Mouse (Mus musculus) regulatory T cell (primary cell): ENCODE measurements around the gene Hnrnpa1.

Experiments
- in situ Hi-C: fragments of 300-600 bp; cut with MboI, MseI; formaldehyde crosslinking; loops from one replicate; pipeline ENCODE4 v1.15.1; 2025; ENCODE audit warnings: high pct_unique_total_duplicates

Gene Hnrnpa1

DNA sequence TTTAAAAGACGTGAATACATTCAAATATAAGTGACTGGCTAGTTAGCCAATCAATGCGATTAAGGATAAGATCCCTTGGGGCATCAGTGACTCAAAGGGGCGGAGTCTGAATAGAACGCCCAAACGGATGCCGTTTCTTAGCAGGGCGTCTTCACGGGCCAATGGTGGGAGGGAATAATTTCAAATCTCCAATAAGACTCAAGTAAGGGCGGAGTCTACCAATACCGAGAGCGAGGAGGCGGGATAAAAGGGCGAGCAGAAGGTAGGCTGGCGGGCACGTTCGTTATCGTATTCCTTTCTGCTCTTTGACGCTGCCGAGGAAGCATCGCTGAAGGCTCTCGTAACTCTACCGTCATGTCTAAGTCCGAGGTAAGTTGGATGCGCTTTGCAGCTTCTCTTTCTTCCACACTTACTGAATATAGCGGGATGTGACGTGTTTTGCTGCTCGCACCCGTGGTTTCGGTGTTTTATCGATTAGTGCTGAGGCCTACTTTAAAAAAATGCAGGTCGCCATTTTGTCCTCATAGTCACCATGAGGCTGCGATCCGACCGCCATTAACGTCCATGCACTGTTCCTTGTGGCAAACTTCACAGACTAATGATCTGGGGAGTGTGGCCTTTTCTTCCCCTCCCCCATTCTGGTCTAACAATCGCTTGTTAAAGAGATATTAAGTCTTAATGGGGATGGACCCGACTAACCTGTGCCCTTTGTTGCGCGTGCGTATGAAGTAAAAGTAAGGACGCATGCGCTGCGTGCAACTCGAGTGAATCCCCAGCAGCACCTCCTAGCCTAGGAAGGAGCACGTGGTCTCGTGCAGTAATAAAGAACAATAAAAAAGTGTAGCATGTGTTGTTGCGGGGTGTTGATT lies at the start of gene Hnrnpa1:
Gene Hnrnpa1, plus strand, starts transcription at position 273 of the 869 bp plus-strand sequence.
- in situ Hi-C loops, result no loop called here

DNA sequence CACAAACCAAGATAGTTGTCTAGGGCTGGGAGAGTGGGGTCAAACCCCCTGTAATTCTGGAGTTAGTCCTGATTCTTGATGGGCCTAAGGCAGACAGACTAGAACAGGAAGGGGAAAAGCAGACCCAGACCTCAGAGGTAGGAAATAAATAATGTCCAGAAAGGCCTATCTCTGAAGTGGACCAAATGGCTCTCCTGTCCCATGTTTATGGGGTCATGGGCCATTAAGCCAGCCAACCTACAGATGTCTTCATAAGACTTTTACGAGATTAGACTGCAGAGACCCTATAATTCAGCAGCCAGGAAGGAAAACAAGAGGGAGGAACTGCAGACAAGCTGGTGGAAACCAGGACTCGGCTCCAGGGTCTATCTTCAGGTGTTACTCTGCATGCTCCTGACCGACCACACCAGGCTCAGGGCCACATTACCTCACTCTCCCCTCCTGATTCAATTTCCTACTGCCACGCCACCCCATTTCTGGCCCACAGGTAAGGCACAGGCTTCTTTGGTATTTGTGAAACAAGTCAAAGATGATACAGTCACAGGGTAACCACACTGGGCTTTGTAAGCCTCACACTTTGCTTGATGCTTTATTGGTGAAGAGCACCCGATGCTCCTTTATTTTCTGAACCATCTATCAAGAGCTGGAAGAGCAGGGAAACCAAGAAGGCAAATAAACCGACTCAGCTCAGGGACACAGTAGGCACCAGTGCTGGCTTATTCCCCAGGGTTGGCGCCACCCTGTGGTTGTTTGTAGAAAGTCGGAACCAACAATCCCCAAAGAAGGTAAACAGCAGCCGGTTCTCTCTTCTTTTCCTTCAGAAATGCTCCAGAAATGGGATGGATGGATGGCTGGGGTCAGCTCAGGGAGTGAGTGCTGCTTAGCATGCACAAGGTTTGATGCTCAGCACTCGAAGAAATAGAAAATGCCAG lies 49.4 kb upstream of the Hnrnpa1 start:
- in situ Hi-C loops, result no loop called here

DNA sequence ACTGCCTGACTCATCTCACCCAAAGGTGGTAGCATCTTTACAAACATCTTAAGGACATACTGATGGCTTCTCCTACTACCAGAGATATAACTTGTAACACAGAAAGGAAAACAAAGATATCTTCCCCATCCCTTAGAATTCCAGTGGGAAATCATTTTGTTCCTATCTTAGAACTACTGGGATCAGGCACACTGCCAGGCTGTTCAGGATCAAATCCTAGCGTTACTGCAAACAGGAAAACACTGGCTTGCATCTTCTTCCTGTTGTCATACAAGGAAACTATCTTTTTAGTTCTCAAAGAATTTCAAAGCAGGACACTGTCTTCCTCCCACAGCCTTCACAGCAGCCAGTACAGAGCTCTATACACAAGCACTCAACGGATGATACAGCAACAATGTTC lies 46.6 kb upstream of the Hnrnpa1 start:
- in situ Hi-C loops, result no loop called here

DNA sequence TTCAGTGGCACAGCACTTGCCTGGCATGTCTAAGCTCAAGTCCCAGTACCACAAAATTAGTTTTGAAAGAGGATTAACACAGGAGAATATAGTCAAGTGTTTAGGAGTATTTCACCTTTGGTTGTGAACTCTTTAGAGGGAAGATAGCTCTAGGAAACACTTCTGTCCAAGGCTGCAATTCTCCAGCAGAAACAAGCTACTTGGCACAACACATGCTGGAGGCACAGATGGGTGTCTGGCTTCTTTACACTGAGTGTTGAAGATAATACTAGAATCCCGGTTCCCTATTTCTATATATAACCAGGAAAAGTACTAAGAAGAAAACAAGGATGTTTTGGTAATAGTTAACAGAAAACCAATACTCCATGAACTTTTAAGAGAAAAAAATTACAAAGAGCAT lies 43.4 kb upstream of the Hnrnpa1 start:
- in situ Hi-C loops, result no loop called here

DNA sequence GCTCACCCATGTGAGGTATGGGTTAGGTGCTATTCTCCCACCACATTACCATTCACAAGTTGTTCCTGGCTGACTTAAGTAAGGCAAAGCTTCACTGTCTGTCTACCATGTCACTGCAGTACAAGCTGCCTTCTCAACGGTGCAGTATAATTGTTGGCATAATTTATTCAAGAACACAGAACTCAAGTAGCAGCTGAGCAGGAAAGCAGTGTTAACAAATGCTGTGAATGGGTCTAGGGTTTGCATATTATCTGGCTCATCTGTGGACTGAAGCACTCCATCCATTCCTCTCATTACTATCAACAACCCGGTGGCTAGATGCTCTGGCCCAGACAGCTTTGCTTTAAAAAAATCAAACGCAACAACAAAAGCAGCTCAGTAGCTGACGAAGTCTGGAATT lies 42.4 kb upstream of the Hnrnpa1 start:
- in situ Hi-C loops, result no loop called here

DNA sequence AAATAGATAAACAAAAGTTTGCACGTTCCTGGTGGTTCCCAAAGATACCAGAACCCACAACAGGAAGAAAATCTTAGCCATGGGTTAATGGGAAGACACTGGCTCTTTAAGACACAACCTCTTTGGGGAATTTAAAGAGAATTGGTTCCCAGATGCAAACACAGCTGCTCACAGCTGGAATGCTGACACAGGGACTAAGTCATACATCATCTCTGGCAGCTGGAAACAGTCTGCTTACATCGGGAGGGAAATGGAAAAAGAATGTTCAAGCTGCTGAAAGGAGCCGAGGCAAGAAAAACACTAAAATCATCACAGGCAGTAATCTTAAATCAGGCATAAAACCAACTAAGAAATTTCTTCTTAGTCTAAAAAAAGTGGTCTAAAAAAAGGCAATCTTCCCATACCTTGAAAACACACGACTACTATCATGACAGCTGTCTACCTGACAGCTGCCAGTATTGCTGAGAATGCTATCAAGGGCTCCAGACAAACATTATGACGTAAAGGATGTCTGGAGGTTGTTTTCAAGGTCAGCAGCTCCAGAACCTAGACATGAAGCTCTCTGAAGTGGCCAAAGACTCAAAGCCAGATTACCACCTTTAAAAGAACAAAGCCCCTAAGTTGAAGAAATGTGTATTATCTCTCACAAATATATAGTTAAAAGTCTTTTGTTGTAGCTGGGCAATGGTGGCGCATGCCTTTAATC lies 38.0 kb upstream of the Hnrnpa1 start:
- in situ Hi-C loops, result no loop called here

DNA sequence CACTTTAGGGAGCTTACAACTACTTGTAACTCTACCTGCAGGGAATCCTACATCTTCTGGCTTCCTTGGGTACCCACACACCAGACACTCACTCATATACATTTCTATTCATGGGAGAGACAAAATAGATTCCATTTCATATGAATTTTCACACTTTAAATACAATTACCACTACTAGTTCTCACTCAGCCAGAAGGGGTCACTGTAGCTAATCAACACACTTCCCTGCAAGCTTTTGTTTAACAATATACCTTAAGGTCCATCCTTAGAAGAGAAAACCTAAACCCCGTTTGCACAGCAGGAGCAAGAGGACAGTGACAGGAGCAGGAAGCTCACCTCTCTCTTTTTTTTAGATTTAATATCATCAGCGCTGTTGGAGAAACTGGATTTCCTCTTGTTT lies 35.1 kb upstream of the Hnrnpa1 start:
- in situ Hi-C loops, result no loop called here

DNA sequence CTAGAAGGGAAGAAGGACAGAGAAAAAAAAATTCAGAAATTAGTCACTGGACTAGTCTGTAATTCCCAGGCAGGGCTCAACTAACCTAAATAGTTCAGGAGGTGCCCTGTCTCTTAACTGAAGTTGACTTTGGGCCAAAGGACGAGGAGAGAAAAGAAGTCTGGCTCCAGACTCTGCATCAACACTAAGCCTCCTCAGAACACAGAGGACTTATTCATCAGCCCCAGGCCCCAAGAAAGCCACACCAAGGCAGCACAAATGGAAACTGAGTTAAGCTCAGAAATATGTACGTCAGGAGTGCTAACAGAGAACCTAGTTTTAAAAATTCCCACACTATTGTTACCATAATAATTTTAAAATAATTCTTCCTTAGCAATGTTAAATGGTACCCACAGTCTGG lies 26.1 kb upstream of the Hnrnpa1 start:
- in situ Hi-C loops, result no loop called here

DNA sequence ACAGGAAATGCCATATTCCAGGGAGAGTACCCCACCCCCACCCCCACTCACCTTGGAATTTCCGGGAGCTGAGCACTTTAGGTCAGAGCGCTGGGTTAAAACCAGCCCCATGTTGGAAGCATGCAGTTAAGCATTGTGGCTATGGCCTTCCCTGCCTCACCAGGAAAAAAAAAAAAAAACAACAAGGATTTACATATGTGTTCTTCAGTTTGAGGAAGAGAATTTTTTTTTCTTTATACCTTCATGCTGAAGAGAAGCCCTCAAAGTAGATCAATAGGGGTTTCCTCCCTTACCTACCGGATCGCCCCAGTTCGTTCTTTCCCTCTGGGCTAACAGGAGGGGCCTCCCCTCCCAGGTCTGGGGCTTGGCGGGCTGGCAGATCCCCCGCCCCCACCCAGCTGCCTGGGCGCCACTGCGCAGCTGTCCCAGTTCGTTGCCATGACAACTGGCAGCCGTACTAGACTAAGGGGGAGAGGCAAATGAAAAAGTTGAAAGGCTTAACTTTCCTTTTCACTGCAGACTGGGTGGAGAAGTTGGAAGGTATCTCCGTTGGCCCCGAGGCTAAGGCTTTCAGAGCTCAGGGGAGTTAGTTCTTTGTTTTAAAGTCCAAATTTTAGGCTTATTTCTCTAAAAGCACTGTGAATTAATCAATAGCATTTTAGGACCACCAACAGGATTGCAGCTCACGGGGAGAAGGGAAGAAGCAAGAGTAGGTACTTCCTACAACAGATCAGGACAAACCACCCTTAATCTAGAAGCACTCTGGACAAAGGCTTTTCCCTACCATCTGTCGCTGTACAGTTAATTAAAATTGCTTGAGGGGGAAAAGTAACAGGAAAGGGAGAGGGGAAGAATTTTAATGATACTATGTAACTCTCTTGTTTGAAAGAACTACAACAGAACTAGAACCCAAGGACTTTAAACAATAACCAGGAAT lies 25.0 kb upstream of the Hnrnpa1 start:
- in situ Hi-C loops, result no loop called here

DNA sequence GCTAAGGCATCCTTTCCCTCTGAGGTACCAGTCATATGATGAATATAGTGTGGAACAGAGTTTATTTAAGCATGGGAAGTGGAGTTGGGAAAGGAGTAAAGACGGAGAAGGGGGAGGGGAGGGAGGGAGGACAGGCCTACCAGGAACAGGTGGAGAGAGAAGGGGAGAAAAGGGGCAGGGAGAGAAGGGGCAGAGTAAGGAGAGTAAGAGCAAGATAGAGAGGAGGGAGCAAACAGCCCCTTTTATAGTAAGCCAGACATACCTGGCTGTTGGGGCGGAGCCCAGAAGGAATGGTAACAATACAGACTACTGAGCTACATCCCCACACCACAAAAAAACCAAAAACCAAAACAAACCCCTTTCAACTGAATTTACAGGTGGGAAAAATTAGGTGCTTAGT lies 24.2 kb upstream of the Hnrnpa1 start:
- in situ Hi-C loops, result no loop called here

DNA sequence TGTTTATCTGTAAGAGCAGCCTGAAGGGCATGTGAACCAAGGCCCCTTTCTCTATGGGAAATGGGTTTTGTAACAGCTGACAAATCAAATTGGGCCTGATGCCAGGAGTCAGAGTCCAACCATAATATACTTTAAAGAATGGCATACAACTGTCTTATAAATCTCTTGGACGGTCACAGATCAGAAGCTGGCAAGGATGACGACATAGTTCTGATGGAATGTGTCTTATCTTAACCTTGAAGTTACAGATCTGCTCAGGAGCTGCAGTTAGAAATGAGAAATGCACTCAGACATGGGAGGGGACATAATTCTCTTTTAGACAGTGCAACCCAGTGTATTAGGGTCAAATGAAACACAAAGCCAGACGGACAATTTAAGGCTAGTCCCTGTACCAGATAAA lies 19.4 kb upstream of the Hnrnpa1 start:
- in situ Hi-C loops, result no loop called here

DNA sequence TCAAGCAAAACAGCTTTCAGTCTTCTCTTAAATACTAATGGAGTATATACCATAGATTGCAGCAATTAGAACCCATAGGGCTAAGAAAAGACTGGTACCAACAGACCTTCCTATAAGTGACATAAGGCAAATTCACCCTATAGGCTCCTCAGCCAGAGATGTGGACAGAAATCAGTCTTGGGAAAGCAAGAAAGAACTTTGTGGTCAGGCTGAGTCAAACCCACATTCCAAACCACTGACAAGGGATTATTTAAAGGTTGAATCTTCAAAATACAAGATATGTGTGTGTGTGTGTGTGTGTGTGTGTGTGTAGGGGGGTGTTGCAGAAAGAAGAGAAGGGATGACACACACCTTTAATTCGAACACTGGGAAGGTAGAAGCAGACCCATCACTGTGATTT lies 18.8 kb upstream of the Hnrnpa1 start:
- in situ Hi-C loops, result no loop called here

DNA sequence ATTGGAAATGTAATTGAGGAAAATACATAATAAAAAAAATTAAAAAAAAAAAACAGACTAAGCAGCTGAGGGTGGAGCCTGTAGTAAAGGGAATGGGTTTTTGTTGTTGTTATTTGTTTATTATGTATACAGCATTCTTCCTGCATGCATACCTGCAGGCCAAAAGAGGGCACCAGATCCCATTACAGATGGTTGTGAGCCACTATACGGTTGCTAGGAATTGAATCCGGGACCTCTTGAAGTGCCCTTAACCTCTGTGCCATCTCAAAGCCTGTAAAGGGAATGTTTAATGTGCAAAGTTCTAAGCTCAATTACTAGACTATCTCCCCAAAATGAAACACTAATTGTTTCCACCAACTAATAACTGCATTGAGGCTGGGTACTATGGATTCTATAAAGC lies 16.1 kb upstream of the Hnrnpa1 start:
- in situ Hi-C loops, result no loop called here

DNA sequence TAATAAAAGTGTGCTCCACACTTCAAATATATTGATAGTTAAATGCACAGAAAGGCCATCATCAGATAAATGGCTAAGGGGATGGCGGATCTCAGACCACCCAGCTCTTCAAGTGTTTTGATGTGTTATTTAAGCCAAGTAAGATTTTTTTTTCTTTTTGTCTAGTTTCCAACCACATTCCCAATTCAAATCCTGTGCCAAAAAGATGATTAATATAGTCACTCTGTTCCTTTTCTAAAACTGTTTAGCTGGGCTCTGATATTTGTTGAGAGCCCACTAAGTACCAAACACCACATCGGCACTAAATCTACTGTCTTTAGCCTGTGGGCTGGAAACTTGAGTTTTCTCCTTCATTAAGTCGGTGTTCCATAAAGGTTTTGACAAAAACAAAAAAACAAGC lies 13.2 kb upstream of the Hnrnpa1 start:
- in situ Hi-C loops, result no loop called here

DNA sequence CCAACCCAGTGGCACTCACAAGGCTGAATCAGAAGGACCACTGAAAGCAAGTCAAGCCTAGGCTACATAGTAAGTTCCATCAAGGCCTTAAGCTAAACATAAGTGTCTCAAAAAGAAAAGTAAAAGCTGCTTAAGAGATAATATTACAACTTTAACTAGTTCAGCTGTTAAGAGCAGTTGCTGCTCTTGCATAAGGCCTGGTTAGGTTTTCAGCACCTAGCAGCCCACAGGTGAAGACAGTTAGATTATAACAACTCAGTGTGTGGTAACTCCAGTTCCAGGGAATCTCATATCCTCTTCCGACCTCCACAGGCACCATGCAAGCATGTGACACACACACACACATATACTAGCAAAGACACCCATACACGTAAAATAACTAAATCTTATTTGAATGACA lies 12.7 kb upstream of the Hnrnpa1 start:
- in situ Hi-C loops, result no loop called here

DNA sequence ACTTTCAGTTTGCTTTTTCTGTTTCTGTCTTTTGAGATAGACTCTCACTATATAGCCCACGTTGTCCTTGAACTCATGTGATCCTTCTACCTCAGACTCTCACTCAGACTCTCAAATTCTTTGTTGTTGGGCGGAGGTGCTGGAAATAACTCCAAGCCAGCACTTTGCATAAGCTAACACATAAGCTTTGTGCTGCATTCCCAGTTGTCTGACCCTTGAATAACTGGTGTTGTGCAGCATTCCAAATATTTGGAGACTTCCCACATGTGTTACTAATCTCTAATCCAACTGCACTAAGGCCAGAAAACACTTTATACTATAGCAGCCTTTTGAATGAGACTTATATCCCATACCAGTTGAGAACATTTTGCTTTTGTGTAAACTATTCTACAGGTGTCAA lies 11.3 kb upstream of the Hnrnpa1 start:
- in situ Hi-C loops, result no loop called here

DNA sequence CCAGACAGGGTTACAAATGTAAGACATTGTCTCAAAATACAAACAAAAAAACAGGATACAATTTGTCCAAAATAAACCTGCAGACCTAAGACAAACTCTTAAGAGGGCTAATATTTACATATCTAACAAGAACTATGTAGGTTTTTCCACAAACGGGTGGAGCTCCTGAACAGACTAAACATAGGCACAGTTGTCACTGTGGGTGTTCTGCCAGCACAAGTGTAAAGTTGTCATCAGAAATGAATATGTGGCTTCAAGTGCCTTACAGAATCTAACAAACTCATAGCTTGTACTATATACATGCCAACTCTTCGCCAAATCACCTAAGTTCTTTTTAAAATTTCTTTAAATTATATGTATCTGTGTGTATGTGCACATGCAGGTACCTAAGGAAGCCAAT lies 7.1 kb upstream of the Hnrnpa1 start:
- in situ Hi-C loops, result no loop called here

DNA sequence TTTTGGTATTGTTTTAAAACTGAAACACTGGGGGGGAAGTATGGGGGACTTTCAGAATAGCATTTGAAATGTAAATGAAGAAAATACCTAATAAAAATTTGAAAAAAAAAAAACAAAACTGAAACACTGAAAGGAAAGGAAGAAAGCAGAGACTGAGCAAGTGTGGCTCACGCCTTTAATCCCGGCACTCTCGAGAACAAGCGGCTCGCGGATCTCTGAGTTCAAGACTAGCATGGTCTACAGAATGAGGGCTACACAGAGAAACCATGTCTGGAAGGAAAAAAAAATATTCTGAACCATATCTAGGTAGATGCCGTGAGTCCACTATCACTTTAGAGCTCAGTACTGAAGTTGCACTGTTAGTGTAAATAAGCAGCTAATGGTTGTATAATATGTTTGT lies 2.9 kb upstream of the Hnrnpa1 start:
- in situ Hi-C loops, result no loop called here

DNA sequence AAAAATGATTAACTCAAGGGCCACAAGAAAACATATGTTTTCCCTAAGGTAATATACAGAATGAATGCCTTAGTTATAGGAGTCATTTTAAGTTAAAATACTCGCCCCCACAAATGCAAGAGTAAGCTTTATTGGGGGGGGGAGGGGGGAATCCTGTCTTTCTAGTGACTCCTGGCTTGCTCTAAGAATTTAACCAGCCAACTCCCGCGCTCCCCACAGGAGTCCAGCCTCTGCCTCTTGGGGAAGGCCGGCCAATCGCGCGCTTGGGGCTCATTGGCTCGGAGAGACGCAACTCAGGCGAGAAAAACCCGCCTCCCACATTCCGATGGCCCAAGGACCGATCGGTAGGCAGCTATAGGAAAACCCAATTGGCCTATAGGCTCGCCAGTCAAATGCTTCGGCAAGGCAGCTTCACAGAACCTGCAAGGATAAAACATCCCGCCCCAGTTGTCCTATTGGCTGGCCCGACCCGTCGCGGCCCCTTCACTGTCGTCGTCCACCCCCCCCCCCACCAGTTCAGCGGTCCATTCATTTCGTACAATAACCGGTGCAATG lies 1.0 kb upstream of the Hnrnpa1 start:
- in situ Hi-C loops, result no loop called here

DNA sequence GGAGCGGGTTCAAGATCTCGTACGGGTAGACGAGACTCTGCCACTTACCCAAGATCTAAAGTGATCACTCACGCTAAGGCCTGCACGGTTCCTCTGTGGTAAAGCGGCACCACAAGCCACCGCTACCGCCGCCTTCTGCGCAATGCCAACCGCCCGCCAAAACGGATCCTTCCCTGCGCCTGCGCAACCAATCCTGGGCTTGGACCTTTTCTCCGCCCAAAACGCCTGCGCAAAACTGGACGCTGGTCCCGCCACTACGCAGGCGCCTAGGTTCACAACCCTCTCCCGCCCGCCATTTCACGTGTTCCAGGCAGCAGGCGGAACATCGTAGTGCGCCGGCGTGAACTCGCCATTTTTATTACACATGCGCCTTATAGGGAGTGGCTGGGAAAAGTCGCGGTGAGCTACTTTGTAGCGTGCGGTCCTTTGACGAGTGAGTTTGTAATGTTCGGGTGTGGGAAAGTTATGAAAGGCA lies 510 bp upstream of the Hnrnpa1 start, which contains the start of gene Cbx5:
Gene Cbx5, minus strand, starts transcription at position 132 of the 475 bp plus-strand sequence.
- in situ Hi-C loops, result no loop called here
